Comparison of ENCODE assay signal across 12 mouse cellular contexts in the genomic region with DNA sequence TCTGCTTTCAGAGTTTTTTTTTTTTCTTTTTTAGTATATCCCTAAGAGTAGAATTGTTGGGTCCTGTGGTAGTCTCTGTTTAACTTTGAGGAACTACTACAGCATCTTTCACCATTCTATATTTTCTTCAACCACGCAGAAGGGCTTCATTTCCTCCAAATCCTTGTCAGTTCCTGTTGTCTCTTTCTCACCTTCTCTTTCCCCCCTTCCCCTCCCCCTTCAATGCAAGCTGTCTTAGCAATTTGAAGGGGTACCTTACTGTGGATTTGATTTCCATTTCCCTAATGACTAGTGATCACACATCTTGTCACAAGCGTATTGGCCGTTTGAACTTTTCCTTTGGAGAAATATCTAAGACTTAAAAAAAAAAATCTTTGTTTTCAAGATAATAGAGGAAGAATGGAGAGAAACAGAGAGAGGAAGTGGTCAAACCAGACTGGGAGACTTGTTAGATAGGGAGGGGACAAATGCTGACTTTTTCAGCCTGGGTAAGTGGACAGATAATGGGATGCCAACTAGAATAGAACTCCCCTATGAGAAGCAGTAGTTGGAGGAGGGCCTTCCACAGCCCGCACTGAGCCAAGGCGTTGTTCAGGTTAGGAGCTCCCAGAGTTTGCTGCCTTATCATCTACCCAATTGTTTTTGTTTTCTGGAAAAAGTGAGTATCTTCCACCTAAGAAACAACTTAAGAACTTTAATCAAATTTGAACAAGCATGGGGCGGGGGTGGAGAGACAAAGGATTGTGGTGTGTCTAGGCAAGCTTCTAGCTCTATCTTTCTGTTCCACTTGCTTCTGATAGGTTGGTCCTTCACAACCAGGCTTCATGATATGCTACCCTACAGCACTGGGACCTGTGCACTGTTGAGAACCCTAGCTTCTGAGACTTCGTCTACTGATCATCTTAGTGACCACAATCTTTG.
DNase-seq lines count a peak whose midpoint lies in the region; ATAC-seq lines count a peak whose summit lies in the region.
"Had no signal": no experiment of that assay in that cellular context is flagged by ENCODE, and none has a peak within 500 bp of the region (broad histone marks: within the 10 kb centered on the region; RNA-seq: fewer than 3 reads in every experiment).

No protein-coding gene starts in this region.

- H3K4me1 ChIP-seq in liver, embryonic 16.5 days (ENCODE audit: control insufficient read depth, low read depth, low read length): no peaks in the 10 kb centered on the region; the same call in 1 of the 2 replicates
- H3K4me1 ChIP-seq in hindbrain, embryonic 10.5 days (replicated peaks): no peaks in the 10 kb centered on the region

- peak; percentile 24 for DNase-seq in thymus, postnatal 0 days (ENCODE audit: low spot score)
- DNase-seq in thymus, adult 18-20 months: no peak
- peak; percentile 10 for DNase-seq in thymus, postnatal 25 days
- no peak for DNase-seq in hindbrain, embryonic 10.5 days (ENCODE audit: low spot score)
- no peak for DNase-seq in kidney, adult 18-20 months
- DNase-seq: adrenal gland, postnatal 10 days; cerebellum, adult 11-12 months; kidney, adult 2 months had no signal

- no peaks in the 10 kb centered on the region for H3K9me3 ChIP-seq in liver, embryonic 16.5 days (replicated peaks; ENCODE audit: control insufficient read depth, low read length)
- H3K9me3 ChIP-seq in hindbrain, embryonic 10.5 days: no peaks in the 10 kb centered on the region

- H3K4me3 ChIP-seq in liver, embryonic 16.5 days (ENCODE audit: low read depth, low read length): no peak overlapping the region
- no peak overlapping the region for H3K4me3 ChIP-seq in hindbrain, embryonic 10.5 days
- H3K4me3 ChIP-seq: heart, adult 2 months had no signal

- no peak overlapping the region for H3K9ac ChIP-seq in liver, embryonic 16.5 days (ENCODE audit: low read depth, low read length)

- H3K4me2 ChIP-seq in liver, embryonic 16.5 days (ENCODE audit: low read depth, low read length): peak overlapping the region; percentile 17; the same call in 1 of the 2 replicates

- H3K27ac ChIP-seq in liver, embryonic 16.5 days (ENCODE audit: low read length): peak overlapping the region; percentile 66
- no peak overlapping the region for H3K27ac ChIP-seq in hindbrain, embryonic 10.5 days
- H3K27ac ChIP-seq: heart, adult 2 months had no signal

- peak; percentile 54 for ATAC-seq in erythroid progenitor cell, adult 5-6 weeks (replicated peaks; ENCODE audit: low FRiP score, poor library complexity, severe bottlenecking)
- ATAC-seq in liver, embryonic 16.5 days (ENCODE audit: low read depth): peak; percentile 90
- no peak for ATAC-seq in frontal cortex, adult (ENCODE audit: low TSS enrichment)

- H3K36me3 ChIP-seq in liver, embryonic 16.5 days (ENCODE audit: control insufficient read depth, insufficient read depth): no peaks in the 10 kb centered on the region
- no peaks in the 10 kb centered on the region for H3K36me3 ChIP-seq in hindbrain, embryonic 10.5 days

- no peaks in the 10 kb centered on the region for H3K27me3 ChIP-seq in liver, embryonic 16.5 days (ENCODE audit: control insufficient read depth, insufficient read depth, low read depth, low read length)
- peaks cover 27% of the 10 kb centered on the region for H3K27me3 ChIP-seq in hindbrain, embryonic 10.5 days (ENCODE audit: insufficient read depth, poor library complexity, severe bottlenecking)

- 32% methylated on average over 7 of the region's 7 CpGs for WGBS in liver, embryonic 16.5 days (ENCODE audit: insufficient replicate concordance)
- 91% methylated on average over 7 of the region's 7 CpGs for WGBS in hindbrain, embryonic 10.5 days

Comparison
In these comparisons a context has a peak if more than half of its experiments do, and no peak if none do; other contexts are left out.
1. DNase-seq: peak in thymus, postnatal 0 days (single experiment) and thymus, postnatal 25 days (single experiment); none in thymus, adult 18-20 months (0 of 2), hindbrain, embryonic 10.5 days (single experiment) and kidney, adult 18-20 months (single experiment).